Mouse (Mus musculus) forebrain, embryonic 14.5 days (tissue): ENCODE results near the gene Sept11. TPM values are rescaled to one million over a fixed set of nuclear protein-coding genes. Genes with fewer than 3 reads are reported as not detected.

Experiments
- ATAC-seq: fragments of 200-750 bp; cut with Nextera tagmentation; 2 replicates; pipeline ENCODE4 v1.8.0; 2017; ENCODE audit warnings: mild to moderate bottlenecking, moderate library complexity
- DNase-seq: peaks from one replicate; pipeline ENCODE4 v3.0.0-alpha.2; 2015; ENCODE audit warnings: low spot score
- H3K27ac ChIP-seq: fragments of 300-500 bp; sonication (generic); 2 replicates; pipeline ENCODE4 v1.5.1; 2014; ENCODE audit warnings: low read depth, mild to moderate bottlenecking, control low read depth, low read length, moderate library complexity
- H3K27me3 ChIP-seq: fragments of 300-500 bp; sonication (generic); replicated peaks from 2 replicates; pipeline ENCODE4 v1.6.1; 2014; ENCODE audit warnings: low read length, control low read depth, mixed read lengths; ENCODE audit not compliant: control insufficient read depth, insufficient read depth
- H3K36me3 ChIP-seq: fragments of 300-500 bp; sonication (generic); 2 replicates; pipeline ENCODE4 v1.6.1; 2014; ENCODE audit warnings: low read length, control low read depth; ENCODE audit not compliant: control insufficient read depth, insufficient read depth
- H3K4me1 ChIP-seq: fragments of 300-500 bp; sonication (generic); 2 replicates; pipeline ENCODE4 v1.6.1; 2014; ENCODE audit warnings: antibody characterized with exemption, low read length, control low read depth; ENCODE audit not compliant: control insufficient read depth, insufficient read depth
- H3K4me2 ChIP-seq: fragments of 300-500 bp; sonication (generic); 2 replicates; pipeline ENCODE4 v1.6.1; 2014; ENCODE audit warnings: mild to moderate bottlenecking, control low read depth, low read length
- H3K4me3 ChIP-seq: fragments of 300-500 bp; sonication (generic); 2 replicates; pipeline ENCODE4 v1.5.1; 2014; ENCODE audit warnings: low read depth, low read length, control low read depth
- H3K9ac ChIP-seq: fragments of 300-500 bp; sonication (generic); 2 replicates; pipeline ENCODE4 v1.6.1; 2014; ENCODE audit warnings: mild to moderate bottlenecking, low read length, control low read depth, moderate library complexity
- H3K9me3 ChIP-seq: fragments of 300-500 bp; sonication (generic); replicated peaks from 2 replicates; pipeline ENCODE4 v1.6.1; 2016; ENCODE audit warnings: low read length, control low read depth, mixed read lengths; ENCODE audit not compliant: control insufficient read depth
- WGBS: fragments of 180-500 bp; shearing (Covaris S2); extraction: QIAGEN DNeasy Blood & Tissue Kit; methylation state at CpG from one replicate; pipeline ENCODE4 v1.1.7; 2014; 5-methylcytosine and 5-hydroxymethylcytosine counted together
- polyA plus RNA-seq: library from polyadenylated mRNA; unstranded; fragments of >200 nt; fragmentation: Nextera tagmentation; extraction: Ambion mirVana; gene quantifications from 2 replicates; pipeline ENCODE4 v1.2.1, GENCODE M21; 2014

The Sept11 gene
- polyA plus RNA-seq, 1 experiment from 2014 or later, result 149 TPM

DNA sequence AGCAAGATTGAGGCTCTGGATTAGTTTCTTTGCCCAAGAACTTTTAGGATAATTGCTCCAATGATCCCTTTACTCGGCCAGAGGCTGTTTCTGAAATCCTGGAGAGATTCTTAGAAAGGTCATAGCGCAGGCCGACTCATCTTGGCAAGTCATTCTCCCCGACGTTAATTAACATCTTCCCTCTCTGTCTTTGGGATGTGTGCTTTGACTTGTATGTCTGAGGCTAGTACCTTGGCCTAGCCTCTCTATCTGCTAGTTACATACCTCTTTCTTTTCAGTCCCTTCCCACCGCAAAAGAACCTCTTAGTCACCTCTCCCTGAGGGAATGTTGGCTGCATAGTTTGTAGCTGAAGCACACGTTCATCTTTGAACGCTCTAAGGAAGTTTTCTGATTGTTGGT, 10.4 kb downstream of the Sept11 start:
- no peak for ATAC-seq
- H3K9me3 ChIP-seq, result no peaks in the 10 kb centered on the region
- WGBS, result 93% methylated on average over 8 of the region's 8 CpGs

DNA sequence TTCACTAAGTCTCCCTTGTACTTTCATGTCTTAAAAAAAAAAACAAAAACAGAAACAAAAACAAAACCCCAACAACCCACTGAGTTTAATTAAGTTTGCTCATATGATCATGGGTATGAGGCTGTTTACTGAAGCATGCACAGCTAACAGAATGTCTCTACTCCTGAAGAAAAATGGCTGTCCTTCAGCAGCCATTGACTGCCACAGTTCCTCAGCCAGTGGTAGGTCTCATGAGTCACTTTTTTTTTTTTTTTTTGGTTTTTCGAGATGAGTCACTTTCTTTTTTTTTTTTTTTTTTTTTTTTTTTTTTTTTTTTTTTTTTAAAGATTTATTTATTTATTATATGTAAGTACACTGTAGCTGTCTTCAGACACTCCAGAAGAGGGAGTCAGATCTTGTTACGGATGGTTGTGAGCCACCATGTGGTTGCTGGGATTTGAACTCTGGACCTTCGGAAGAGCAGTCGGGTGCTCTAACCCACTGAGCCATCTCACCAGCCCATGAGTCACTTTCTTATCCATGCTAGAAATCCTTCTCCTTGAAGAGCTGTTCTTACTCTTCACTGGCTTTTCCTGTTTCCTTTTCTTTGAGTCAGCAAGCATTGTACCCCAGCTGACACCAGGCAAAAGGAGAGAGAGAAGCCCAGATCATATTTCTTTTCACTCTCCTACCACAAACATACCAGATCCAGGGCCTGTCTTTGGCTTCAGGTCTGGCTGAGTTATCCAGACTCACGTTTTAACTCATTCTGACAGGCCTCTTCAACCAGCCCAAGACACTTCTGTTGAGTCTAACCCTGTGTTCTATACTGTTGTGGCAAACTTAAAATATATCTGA, 12.0 kb downstream of the Sept11 start:
- no peaks in the 10 kb centered on the region for H3K36me3 ChIP-seq
- H3K27me3 ChIP-seq, result no peaks in the 10 kb centered on the region
- no peaks in the 10 kb centered on the region for H3K4me1 ChIP-seq
- H3K9ac ChIP-seq, result no peak overlapping the region
- H3K4me2 ChIP-seq, result no peak overlapping the region
- DNase-seq (no peak), ATAC-seq (no peak)
- H3K4me3 ChIP-seq, result no peak overlapping the region
- WGBS, result 90% methylated on average over 4 of the region's 5 CpGs
- no peaks in the 10 kb centered on the region for H3K9me3 ChIP-seq
- H3K27ac ChIP-seq, result no peak overlapping the region

More for the DNA sequence above, 10.4 kb downstream of the Sept11 start:
- DNase-seq, result no peak
- Histone ChIP-seq H3K9ac (no peak overlapping the region), H3K4me3 (no peak overlapping the region), H3K27me3 (no peaks in the 10 kb centered on the region), H3K27ac (no peak overlapping the region), H3K4me1 (no peaks in the 10 kb centered on the region), H3K4me2 (no peak overlapping the region), H3K36me3 (no peaks in the 10 kb centered on the region)

DNA sequence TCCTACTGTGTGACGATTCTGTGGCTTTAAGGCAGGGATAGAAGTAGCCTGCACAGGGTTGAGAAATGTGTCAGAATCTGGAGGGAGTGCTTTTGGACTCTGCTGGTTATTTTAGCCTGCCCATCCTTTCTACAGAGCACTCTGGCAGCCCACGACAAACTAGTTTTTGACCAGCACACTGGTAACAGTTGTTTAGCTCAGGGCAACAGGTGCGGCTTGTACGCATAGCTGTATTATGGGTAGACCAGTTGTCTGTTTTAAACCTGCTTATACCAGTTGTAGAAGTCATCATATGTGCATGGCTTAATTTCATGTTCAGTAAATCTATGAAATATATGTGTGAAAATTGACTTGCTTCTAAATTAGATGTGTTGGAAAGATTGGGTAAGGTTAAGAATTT, 12.8 kb downstream of the Sept11 start:
- no peaks in the 10 kb centered on the region for H3K4me1 ChIP-seq
- H3K27ac ChIP-seq, result no peak overlapping the region
- DNase-seq, result no peak
- no peaks in the 10 kb centered on the region for H3K36me3 ChIP-seq
- H3K4me2 ChIP-seq, result no peak overlapping the region
- H3K9me3 ChIP-seq, result no peaks in the 10 kb centered on the region
- H3K9ac ChIP-seq, result no peak overlapping the region
- no peak for ATAC-seq
- WGBS, result 96% methylated on average over 4 of the region's 4 CpGs
- H3K4me3 ChIP-seq, result no peak overlapping the region
- no peaks in the 10 kb centered on the region for H3K27me3 ChIP-seq

DNA sequence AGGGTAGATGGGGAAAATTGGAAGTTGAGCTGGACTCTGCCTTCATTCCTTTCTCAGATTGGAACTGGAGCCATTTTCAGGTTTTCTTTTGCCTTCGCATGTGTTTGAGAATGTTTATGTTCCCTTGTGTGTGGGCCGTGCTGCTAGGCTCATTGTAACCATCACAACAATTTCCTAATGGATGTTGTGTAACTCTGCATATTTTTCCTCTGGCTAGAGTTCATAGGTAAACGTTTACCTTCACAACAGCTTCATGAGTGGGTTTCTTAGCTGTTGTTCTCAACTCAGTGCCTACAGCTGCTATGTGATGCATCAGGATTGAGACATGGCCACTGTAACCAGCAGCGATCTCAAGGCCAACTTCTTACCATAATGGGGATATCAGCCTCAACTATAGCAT, 15.5 kb downstream of the Sept11 start:
- H3K9me3 ChIP-seq, result no peaks in the 10 kb centered on the region
- no peaks in the 10 kb centered on the region for H3K4me1 ChIP-seq
- ATAC-seq (no peak), DNase-seq (no peak)
- H3K4me3 ChIP-seq, result no peak overlapping the region
- no peaks in the 10 kb centered on the region for H3K27me3 ChIP-seq
- no peak overlapping the region for H3K9ac ChIP-seq
- 0 out of 2 replicates have a peak, but pooled peaks cover 3% of the 10 kb centered on the region for H3K36me3 ChIP-seq
- H3K27ac ChIP-seq, result no peak overlapping the region
- H3K4me2 ChIP-seq, result no peak overlapping the region
- 91% methylated on average over 4 of the region's 4 CpGs for WGBS

DNA sequence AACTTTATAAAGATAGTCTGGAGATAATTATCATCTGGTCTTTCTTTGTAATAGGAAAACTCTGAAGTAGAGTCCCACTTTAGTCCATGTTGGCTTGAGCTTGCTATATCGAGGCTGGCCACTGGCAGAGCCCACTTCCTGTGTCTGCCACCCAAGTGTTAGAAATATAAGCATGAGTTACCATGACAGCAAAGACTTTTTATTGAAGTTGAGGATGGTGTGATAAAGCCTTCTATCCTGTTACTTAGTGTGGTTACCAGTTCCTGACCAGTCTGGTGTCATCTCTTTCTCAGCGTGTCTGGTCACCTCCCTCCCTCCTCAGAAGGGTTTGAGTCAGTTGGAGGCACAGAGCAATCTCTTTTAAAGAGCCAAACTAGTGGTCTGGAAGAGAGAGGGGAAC, 16.3 kb downstream of the Sept11 start:
- Histone ChIP-seq H3K4me1 (no peaks in the 10 kb centered on the region), H3K9me3 (no peaks in the 10 kb centered on the region), H3K27ac (no peak overlapping the region), H3K4me3 (no peak overlapping the region), H3K4me2 (no peak overlapping the region), H3K36me3 (0 out of 2 replicates have a peak, but pooled peaks cover 3% of the 10 kb centered on the region), H3K27me3 (no peaks in the 10 kb centered on the region), H3K9ac (no peak overlapping the region)
- DNase-seq (no peak), ATAC-seq (no peak)
- 81% methylated on average over 2 of the region's 2 CpGs for WGBS

DNA sequence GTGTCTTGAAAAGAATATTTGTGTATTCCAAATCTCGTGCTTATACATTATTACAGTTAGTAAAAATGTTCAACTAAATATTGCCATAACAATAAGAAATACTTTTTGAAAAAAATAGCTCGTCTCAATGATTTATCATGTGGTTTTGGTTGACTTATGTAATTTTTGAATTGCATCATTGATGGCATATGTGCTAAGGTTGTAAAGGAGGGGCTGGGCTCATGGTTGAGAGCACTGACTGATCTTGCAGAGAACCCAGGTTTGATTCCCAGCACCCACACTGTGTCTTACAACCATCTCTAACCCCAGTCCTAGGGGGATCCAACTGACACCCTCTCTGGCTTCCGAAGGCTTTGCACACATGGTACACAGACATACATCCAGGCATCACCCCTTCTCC, 19.1 kb downstream of the Sept11 start:
- Histone ChIP-seq H3K4me2 (no peak overlapping the region), H3K27me3 (no peaks in the 10 kb centered on the region), H3K27ac (no peak overlapping the region), H3K36me3 (0 out of 2 replicates have a peak, but pooled peaks cover 3% of the 10 kb centered on the region), H3K9me3 (no peaks in the 10 kb centered on the region), H3K9ac (no peak overlapping the region), H3K4me3 (no peak overlapping the region), H3K4me1 (no peaks in the 10 kb centered on the region)
- ATAC-seq, result no peak
- WGBS, result 96% methylated on average over 3 of the region's 3 CpGs
- DNase-seq, result no peak

DNA sequence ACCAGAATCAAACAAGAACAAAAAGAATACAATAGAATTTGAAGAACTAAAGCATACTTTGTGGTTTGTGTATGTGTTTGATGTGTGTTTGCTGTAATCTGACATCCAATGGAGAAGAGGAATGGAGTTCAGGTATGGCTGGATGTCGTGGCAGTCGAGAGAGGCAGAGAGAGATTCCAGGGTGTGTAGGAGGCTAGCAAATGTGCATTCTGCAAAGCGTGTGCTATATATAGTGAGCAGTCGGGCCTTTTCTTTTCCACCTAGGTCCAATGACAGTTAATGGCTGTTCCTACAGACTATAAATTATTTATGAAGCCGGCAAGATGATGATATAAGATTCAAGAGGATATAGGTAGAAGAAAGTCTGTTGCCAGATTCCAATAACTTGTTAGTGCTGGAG, 20.3 kb downstream of the Sept11 start:
- WGBS, result 93% methylated on average over 5 of the region's 5 CpGs
- Histone ChIP-seq H3K9me3 (no peaks in the 10 kb centered on the region), H3K9ac (no peak overlapping the region), H3K4me1 (no peaks in the 10 kb centered on the region), H3K4me2 (no peak overlapping the region), H3K27ac (no peak overlapping the region), H3K36me3 (0 out of 2 replicates have a peak, but pooled peaks cover 3% of the 10 kb centered on the region), H3K4me3 (no peak overlapping the region), H3K27me3 (no peaks in the 10 kb centered on the region)
- ATAC-seq (no peak), DNase-seq (no peak)

DNA sequence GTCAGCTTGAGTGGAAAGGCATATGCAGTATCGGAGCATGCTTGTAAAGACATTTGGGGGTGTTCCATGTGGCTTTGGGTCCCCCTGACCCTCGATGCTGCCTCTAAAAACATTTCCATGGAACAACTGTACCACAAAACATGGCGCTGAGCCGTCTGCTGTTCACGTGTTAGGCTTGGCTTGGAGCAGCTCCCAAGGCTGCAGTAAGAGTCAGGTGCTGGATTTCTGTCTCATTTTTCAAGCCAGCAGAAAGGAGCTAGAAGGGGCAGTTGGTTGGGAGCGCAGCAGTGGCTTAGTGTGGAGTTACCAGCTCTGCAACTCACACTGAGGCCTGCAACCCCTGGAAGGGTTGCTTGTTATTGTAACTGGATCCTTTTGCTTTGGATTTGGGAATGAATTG, 21.3 kb downstream of the Sept11 start:
- Histone ChIP-seq H3K9ac (no peak overlapping the region), H3K27me3 (no peaks in the 10 kb centered on the region), H3K36me3 (0 out of 2 replicates have a peak, but pooled peaks cover 3% of the 10 kb centered on the region), H3K4me3 (no peak overlapping the region), H3K9me3 (no peaks in the 10 kb centered on the region), H3K27ac (no peak overlapping the region), H3K4me1 (no peaks in the 10 kb centered on the region), H3K4me2 (no peak overlapping the region)
- WGBS, result 80% methylated on average over 6 of the region's 6 CpGs
- DNase-seq, result no peak
- ATAC-seq, result no peak

DNA sequence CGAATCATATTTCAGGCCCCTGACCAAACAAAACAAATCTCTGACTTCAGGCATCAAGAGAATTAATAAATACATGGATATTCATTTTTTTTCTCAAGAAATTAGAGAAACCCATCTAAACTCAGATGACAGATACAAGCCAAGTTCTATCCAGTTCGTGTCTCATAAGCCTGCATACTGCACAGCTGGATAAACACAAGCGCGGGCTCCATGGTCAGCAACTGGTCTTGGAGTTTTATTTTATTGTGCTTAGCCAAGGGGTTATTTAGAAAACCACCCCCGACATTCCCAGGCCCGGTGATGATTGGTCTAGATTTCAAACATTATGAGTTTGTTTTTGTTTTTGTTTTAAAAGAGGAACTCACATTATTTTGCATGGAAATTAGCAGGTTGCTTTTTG, 21.8 kb downstream of the Sept11 start:
- no peaks in the 10 kb centered on the region for H3K9me3 ChIP-seq
- H3K4me3 ChIP-seq, result no peak overlapping the region
- no peaks in the 10 kb centered on the region for H3K27me3 ChIP-seq
- H3K36me3 ChIP-seq, result 0 out of 2 replicates have a peak, but pooled peaks cover 3% of the 10 kb centered on the region
- WGBS, result 90% methylated on average over 6 of the region's 6 CpGs
- no peak overlapping the region for H3K27ac ChIP-seq
- H3K4me1 ChIP-seq, result no peaks in the 10 kb centered on the region
- no peak overlapping the region for H3K4me2 ChIP-seq
- no peak for DNase-seq
- no peak overlapping the region for H3K9ac ChIP-seq
- no peak for ATAC-seq
